Mouse (Mus musculus): ENCODE measurements around the gene Tead2.

The Tead2 gene

GRCm38 (mm10) chr7:45191803-45192363, 23.7 kb upstream of the Tead2 start:
- no peak for DNase-seq (ENCODE audit: low spot score in 2 of 2)

- DNase-seq (ENCODE audit: low spot score in 2 of 2) = no peak
Measured at GRCm38 (mm10) chr7:45192585-45193310, 22.8 kb upstream of the Tead2 start.

- DNase-seq (ENCODE audit: low spot score in 2 of 2) = no peak
Measured at GRCm38 (mm10) chr7:45193406-45193805, 22.1 kb upstream of the Tead2 start.

- no peak for DNase-seq (ENCODE audit: low spot score in 2 of 2)
Measured at GRCm38 (mm10) chr7:45193871-45194785, 21.4 kb upstream of the Tead2 start.

GRCm38 (mm10) chr7:45195341-45196175, 20.0 kb upstream of the Tead2 start:
- no peak for DNase-seq (ENCODE audit: low spot score in 2 of 2)

GRCm38 (mm10) chr7:45196176-45196535, 19.4 kb upstream of the Tead2 start:
- no peak for DNase-seq (ENCODE audit: low spot score in 2 of 2)

GRCm38 (mm10) chr7:45196994-45197393, 18.6 kb upstream of the Tead2 start:
- no peak for DNase-seq (ENCODE audit: low spot score in 2 of 2)

- DNase-seq (ENCODE audit: low spot score in 2 of 2) = peak; percentile 76 to 82
Measured at GRCm38 (mm10) chr7:45198435-45198834, 17.1 kb upstream of the Tead2 start.

GRCm38 (mm10) chr7:45198961-45199360, 16.6 kb upstream of the Tead2 start:
- DNase-seq (ENCODE audit: low spot score in 2 of 2) = no peak

- no peak for DNase-seq (ENCODE audit: low spot score in 2 of 2)
Measured at GRCm38 (mm10) chr7:45202654-45203053, 12.9 kb upstream of the Tead2 start.

- peak; percentile 97 to 98 for DNase-seq (ENCODE audit: low spot score in 2 of 2)
Measured at GRCm38 (mm10) chr7:45204380-45205143, 11.0 kb upstream of the Tead2 start, which contains the start of gene Ccdc155. Ccdc155 (minus strand) TSS chr7:45204892.

- no peak for DNase-seq (ENCODE audit: low spot score in 2 of 2)
Measured at GRCm38 (mm10) chr7:45208260-45208659, 7.3 kb upstream of the Tead2 start.

- no peak for DNase-seq (ENCODE audit: low spot score in 2 of 2)
Measured at GRCm38 (mm10) chr7:45211070-45211469, 4.5 kb upstream of the Tead2 start.

- DNase-seq (ENCODE audit: low spot score in 2 of 2) = no peak
Measured at GRCm38 (mm10) chr7:45211851-45212251, 3.7 kb upstream of the Tead2 start, which contains the start of gene Dkkl1. Dkkl1 (minus strand) TSS chr7:45212147.

- no peak for DNase-seq (ENCODE audit: low spot score in 2 of 2)
Measured at GRCm38 (mm10) chr7:45212356-45212755, 3.2 kb upstream of the Tead2 start.

GRCm38 (mm10) chr7:45213708-45214107, 1.8 kb upstream of the Tead2 start:
- DNase-seq (ENCODE audit: low spot score in 2 of 2) = no peak

GRCm38 (mm10) chr7:45216442-45217183, 1.1 kb downstream of the Tead2 start:
- peak; percentile 70 to 73 for DNase-seq (ENCODE audit: low spot score in 2 of 2)

- no peak for DNase-seq (ENCODE audit: low spot score in 2 of 2)
Measured at GRCm38 (mm10) chr7:45221680-45222079, 6.1 kb downstream of the Tead2 start.

- no peak for DNase-seq (ENCODE audit: low spot score in 2 of 2)
Measured at GRCm38 (mm10) chr7:45224826-45225225, 9.3 kb downstream of the Tead2 start.

- DNase-seq (ENCODE audit: low spot score in 2 of 2) = no peak
Measured at GRCm38 (mm10) chr7:45226421-45226820, 10.9 kb downstream of the Tead2 start.

All from right cerebral cortex, postnatal 10 days (tissue).